Mouse (Mus musculus): ENCODE measurements around the gene Mef2d. TPM values are rescaled to one million over a fixed set of nuclear protein-coding genes. Genes with fewer than 3 reads are reported as not detected.

Gene Mef2d
- total RNA-seq, 1 experiment, result 10.4 TPM

- in situ Hi-C loops (cut with MboI; ENCODE audit: low sequenced_read_pairs in 2 of 2, unreplicated experiment in 2 of 2), result no loop called here
- TF ChIP-seq MAFK (IDR thresholded peaks at IDR 0.05; ENCODE audit: insufficient read depth, low read depth, low read length) (no peak), HCFC1 (IDR thresholded peaks at IDR 0.05; ENCODE audit: borderline replicate concordance, insufficient read depth, low read length) (no peak), ZNF384 (IDR thresholded peaks at IDR 0.05; ENCODE audit: low read depth, low read length) (no peak), ZC3H11A (IDR thresholded peaks at IDR 0.05; ENCODE audit: borderline replicate concordance, low read depth, low read length) (no peak), CHD2 (IDR thresholded peaks at IDR 0.05; ENCODE audit: low read depth, low read length) (no peak)
- DNase-seq (ENCODE audit: low read depth, low spot score), result no peak
- Histone ChIP-seq H3K4me1 (ENCODE audit: control insufficient read depth in 2 of 2, insufficient read depth in 2 of 2, low read length in 2 of 2, poor library complexity in 1 of 2) (peaks cover 0 to 3% of the 10 kb centered on the region in 2 experiments; a peak in 1 of 4 replicates), H3K36me3 (ENCODE audit: control insufficient read depth, insufficient read depth, low read length, poor library complexity, severe bottlenecking) (peaks cover 52% of the 10 kb centered on the region), H3K9me3 (ENCODE audit: control insufficient read depth, insufficient read depth, low read depth, low read length) (no peaks in the 10 kb centered on the region), H3K4me3 (ENCODE audit: insufficient read depth in 1 of 2, low read depth in 1 of 2, low read length in 2 of 2, poor library complexity in 1 of 2, severe bottlenecking in 1 of 2) (no peak overlapping the region), H3K9ac (ENCODE audit: insufficient read depth, low read depth, low read length, poor library complexity, severe bottlenecking) (no peak overlapping the region), H3K27ac (ENCODE audit: insufficient read depth, low read depth, low read length, poor library complexity, severe bottlenecking) (no peak overlapping the region)
Observed at GRCm38 (mm10) chr3:88162811-88163210, 20.6 kb downstream of the Mef2d start.

- Histone ChIP-seq H3K9ac (ENCODE audit: insufficient read depth, low read depth, low read length, poor library complexity, severe bottlenecking) (no peak overlapping the region), H3K36me3 (ENCODE audit: control insufficient read depth, insufficient read depth, low read length, poor library complexity, severe bottlenecking) (peaks cover 52% of the 10 kb centered on the region), H3K4me3 (ENCODE audit: insufficient read depth in 1 of 2, low read depth in 1 of 2, low read length in 2 of 2, poor library complexity in 1 of 2, severe bottlenecking in 1 of 2) (no peak overlapping the region), H3K9me3 (ENCODE audit: control insufficient read depth, insufficient read depth, low read depth, low read length) (no peaks in the 10 kb centered on the region), H3K4me1 (ENCODE audit: control insufficient read depth in 2 of 2, insufficient read depth in 2 of 2, low read length in 2 of 2, poor library complexity in 1 of 2) (no peaks in the 10 kb centered on the region), H3K27ac (ENCODE audit: insufficient read depth, low read depth, low read length, poor library complexity, severe bottlenecking) (no peak overlapping the region)
- no peak for TF ChIP-seq CHD2 (IDR thresholded peaks at IDR 0.05; ENCODE audit: low read depth, low read length)
- TF ChIP-seq ZNF384 (IDR thresholded peaks at IDR 0.05; ENCODE audit: low read depth, low read length), result no peak
- no peak for TF ChIP-seq ZC3H11A (IDR thresholded peaks at IDR 0.05; ENCODE audit: borderline replicate concordance, low read depth, low read length)
- TF ChIP-seq MAFK (IDR thresholded peaks at IDR 0.05; ENCODE audit: insufficient read depth, low read depth, low read length), result no peak
- TF ChIP-seq HCFC1 (IDR thresholded peaks at IDR 0.05; ENCODE audit: borderline replicate concordance, insufficient read depth, low read length), result no peak
- no peak for DNase-seq (ENCODE audit: low read depth, low spot score)
- in situ Hi-C loops (cut with MboI; ENCODE audit: low sequenced_read_pairs in 2 of 2, unreplicated experiment in 2 of 2), result no loop called here
Observed at GRCm38 (mm10) chr3:88163847-88164246, 21.7 kb downstream of the Mef2d start.

DNA sequence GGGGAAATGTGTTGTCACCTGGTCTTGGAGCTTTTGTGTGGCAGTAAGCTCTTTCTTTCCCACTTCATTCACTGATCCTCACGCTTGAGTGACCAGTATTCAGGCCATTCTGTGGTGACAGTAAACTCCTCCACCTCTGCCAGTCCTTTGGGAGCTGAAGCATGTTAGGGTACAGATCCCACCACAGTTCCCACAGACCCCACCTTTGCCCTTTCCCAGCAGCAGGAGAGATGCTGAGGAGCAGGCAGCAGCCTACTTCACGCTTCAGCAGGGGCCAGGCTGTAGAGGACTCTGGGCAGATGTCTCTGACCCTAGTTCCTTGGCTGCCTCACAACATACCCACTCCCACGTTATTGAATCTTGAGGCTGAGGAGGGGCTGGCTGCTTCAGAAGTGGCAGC, 22.1 kb downstream of the Mef2d start:
- peaks cover 49% of the 10 kb centered on the region for H3K36me3 ChIP-seq (ENCODE audit: control insufficient read depth, insufficient read depth, low read length, poor library complexity, severe bottlenecking)
- no peak for DNase-seq (ENCODE audit: low read depth, low spot score)
- TF ChIP-seq ZNF384 (IDR thresholded peaks at IDR 0.05; ENCODE audit: low read depth, low read length) (no peak), HCFC1 (IDR thresholded peaks at IDR 0.05; ENCODE audit: borderline replicate concordance, insufficient read depth, low read length) (no peak), MAFK (IDR thresholded peaks at IDR 0.05; ENCODE audit: insufficient read depth, low read depth, low read length) (no peak)
- H3K4me1 ChIP-seq (ENCODE audit: control insufficient read depth in 2 of 2, insufficient read depth in 2 of 2, low read length in 2 of 2, poor library complexity in 1 of 2), result no peaks in the 10 kb centered on the region
- no peak overlapping the region for H3K9ac ChIP-seq (ENCODE audit: insufficient read depth, low read depth, low read length, poor library complexity, severe bottlenecking)
- H3K9me3 ChIP-seq (ENCODE audit: control insufficient read depth, insufficient read depth, low read depth, low read length), result no peaks in the 10 kb centered on the region
- H3K27ac ChIP-seq (ENCODE audit: insufficient read depth, low read depth, low read length, poor library complexity, severe bottlenecking), result no peak overlapping the region
- in situ Hi-C loops (cut with MboI; ENCODE audit: low sequenced_read_pairs in 2 of 2, unreplicated experiment in 2 of 2), result no loop called here
- H3K4me3 ChIP-seq (ENCODE audit: insufficient read depth in 1 of 2, low read depth in 1 of 2, low read length in 2 of 2, poor library complexity in 1 of 2, severe bottlenecking in 1 of 2), result no peak overlapping the region

DNA sequence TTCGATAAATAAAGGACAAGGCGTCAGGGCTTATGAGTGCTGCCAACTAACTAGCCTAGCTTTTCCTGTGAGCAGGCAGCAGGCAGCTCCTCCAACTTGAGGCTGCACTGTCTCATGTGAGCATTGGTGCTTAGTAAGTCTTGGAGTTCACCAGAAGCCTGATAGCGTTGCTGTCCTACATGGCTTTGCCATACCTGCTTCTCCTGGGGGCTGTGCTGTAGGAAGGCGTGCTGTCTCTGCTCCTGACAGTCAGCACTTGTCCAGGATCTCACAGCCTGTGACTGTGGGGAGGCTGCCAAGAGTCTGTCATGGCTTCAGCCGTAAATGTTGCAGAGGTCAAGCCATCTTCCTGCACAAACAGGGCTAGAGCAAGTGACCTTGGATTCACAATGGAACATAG, 23.9 kb downstream of the Mef2d start:
- DNase-seq (ENCODE audit: low read depth, low spot score), result no peak
- TF ChIP-seq ZNF384 (IDR thresholded peaks at IDR 0.05; ENCODE audit: low read depth, low read length) (no peak), CHD2 (IDR thresholded peaks at IDR 0.05; ENCODE audit: low read depth, low read length) (no peak), ZC3H11A (IDR thresholded peaks at IDR 0.05; ENCODE audit: borderline replicate concordance, low read depth, low read length) (no peak), HCFC1 (IDR thresholded peaks at IDR 0.05; ENCODE audit: borderline replicate concordance, insufficient read depth, low read length) (no peak), MAFK (IDR thresholded peaks at IDR 0.05; ENCODE audit: insufficient read depth, low read depth, low read length) (no peak)
- Histone ChIP-seq H3K27ac (ENCODE audit: insufficient read depth, low read depth, low read length, poor library complexity, severe bottlenecking) (no peak overlapping the region), H3K9me3 (ENCODE audit: control insufficient read depth, insufficient read depth, low read depth, low read length) (no peaks in the 10 kb centered on the region), H3K9ac (ENCODE audit: insufficient read depth, low read depth, low read length, poor library complexity, severe bottlenecking) (no peak overlapping the region), H3K4me1 (ENCODE audit: control insufficient read depth in 2 of 2, insufficient read depth in 2 of 2, low read length in 2 of 2, poor library complexity in 1 of 2) (peaks cover 0 to 2% of the 10 kb centered on the region in 2 experiments; a peak in 1 of 4 replicates), H3K4me3 (ENCODE audit: insufficient read depth in 1 of 2, low read depth in 1 of 2, low read length in 2 of 2, poor library complexity in 1 of 2, severe bottlenecking in 1 of 2) (no peak overlapping the region), H3K36me3 (ENCODE audit: control insufficient read depth, insufficient read depth, low read length, poor library complexity, severe bottlenecking) (peaks cover 42% of the 10 kb centered on the region)
- in situ Hi-C loops (cut with MboI; ENCODE audit: low sequenced_read_pairs in 2 of 2, unreplicated experiment in 2 of 2), result no loop called here

DNA sequence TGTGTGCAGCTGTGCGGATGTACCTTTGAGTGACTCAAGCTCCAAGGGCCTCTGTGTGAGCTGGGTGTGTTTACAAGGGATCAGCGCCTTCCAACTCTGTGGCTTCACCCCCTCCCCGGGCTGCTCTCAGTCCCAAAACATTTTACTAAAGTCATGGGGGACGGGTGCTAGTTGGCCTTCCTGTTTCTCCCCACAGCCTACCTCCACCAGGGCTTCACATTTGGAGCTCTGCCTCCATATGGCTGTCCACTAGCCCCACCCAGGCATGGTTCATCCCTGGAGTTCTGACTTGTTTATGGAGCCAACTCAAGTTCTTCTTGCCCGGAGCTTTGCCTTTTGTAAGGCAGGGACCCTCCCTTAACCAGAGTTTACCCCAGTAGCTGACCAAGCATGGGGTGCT, 28.2 kb downstream of the Mef2d start:
- in situ Hi-C loops (cut with MboI; ENCODE audit: low sequenced_read_pairs in 2 of 2, unreplicated experiment in 2 of 2), result no loop called here
- H3K27ac ChIP-seq (ENCODE audit: insufficient read depth, low read depth, low read length, poor library complexity, severe bottlenecking), result no peak overlapping the region
- TF ChIP-seq ZC3H11A (IDR thresholded peaks at IDR 0.05; ENCODE audit: borderline replicate concordance, low read depth, low read length) (no peak), HCFC1 (IDR thresholded peaks at IDR 0.05; ENCODE audit: borderline replicate concordance, insufficient read depth, low read length) (no peak), CHD2 (IDR thresholded peaks at IDR 0.05; ENCODE audit: low read depth, low read length) (no peak), ZNF384 (IDR thresholded peaks at IDR 0.05; ENCODE audit: low read depth, low read length) (no peak), MAFK (IDR thresholded peaks at IDR 0.05; ENCODE audit: insufficient read depth, low read depth, low read length) (no peak)
- no peak for DNase-seq (ENCODE audit: low read depth, low spot score)
- peaks cover 0 to 2% of the 10 kb centered on the region in 2 experiments; a peak in 1 of 4 replicates for H3K4me1 ChIP-seq (ENCODE audit: control insufficient read depth in 2 of 2, insufficient read depth in 2 of 2, low read length in 2 of 2, poor library complexity in 1 of 2)
- no peak overlapping the region for H3K4me3 ChIP-seq (ENCODE audit: insufficient read depth in 1 of 2, low read depth in 1 of 2, low read length in 2 of 2, poor library complexity in 1 of 2, severe bottlenecking in 1 of 2)
- H3K9me3 ChIP-seq (ENCODE audit: control insufficient read depth, insufficient read depth, low read depth, low read length), result no peaks in the 10 kb centered on the region
- H3K9ac ChIP-seq (ENCODE audit: insufficient read depth, low read depth, low read length, poor library complexity, severe bottlenecking), result no peak overlapping the region
- peaks cover 31% of the 10 kb centered on the region; the same call in 1 of the 2 replicates for H3K36me3 ChIP-seq (ENCODE audit: control insufficient read depth, insufficient read depth, low read length, poor library complexity, severe bottlenecking)
